Mouse (Mus musculus): ENCODE measurements around the gene Il4.

Il4 gene

GRCm38 (mm10) chr11:53618619-53619198 is at the start of gene Il4:
Gene Il4, minus strand, starts transcription at chr11:53618669.
- DNase-seq: no peak

- no peak for DNase-seq
Measured at GRCm38 (mm10) chr11:53664091-53664490, 45.6 kb upstream of the Il4 start.

- peak; percentile 74 for DNase-seq
Measured at GRCm38 (mm10) chr11:53662794-53663674, 44.6 kb upstream of the Il4 start.

GRCm38 (mm10) chr11:53657828-53658227 is 39.4 kb upstream of the Il4 start:
- no peak for DNase-seq

- DNase-seq: no peak
Measured at GRCm38 (mm10) chr11:53657381-53657780, 38.9 kb upstream of the Il4 start.

GRCm38 (mm10) chr11:53656558-53657202 is 38.2 kb upstream of the Il4 start:
- DNase-seq: no peak

- no peak for DNase-seq
Measured at GRCm38 (mm10) chr11:53655043-53655442, 36.6 kb upstream of the Il4 start.

GRCm38 (mm10) chr11:53652427-53652826 is 34.0 kb upstream of the Il4 start:
- no peak for DNase-seq

- DNase-seq: no peak
Measured at GRCm38 (mm10) chr11:53651441-53651840, 33.0 kb upstream of the Il4 start.

- no peak for DNase-seq
Measured at GRCm38 (mm10) chr11:53644017-53644416, 25.5 kb upstream of the Il4 start.

- DNase-seq: no peak
Measured at GRCm38 (mm10) chr11:53642744-53643279, 24.3 kb upstream of the Il4 start.

GRCm38 (mm10) chr11:53637803-53638260 is 19.4 kb upstream of the Il4 start:
- no peak for DNase-seq

- DNase-seq: no peak
Measured at GRCm38 (mm10) chr11:53637046-53637802, 18.8 kb upstream of the Il4 start.

GRCm38 (mm10) chr11:53636183-53636646 is 17.7 kb upstream of the Il4 start:
- DNase-seq: peak; percentile 45

GRCm38 (mm10) chr11:53635590-53636182 is 17.2 kb upstream of the Il4 start:
- no peak for DNase-seq

- DNase-seq: no peak
Measured at GRCm38 (mm10) chr11:53634556-53634955, 16.1 kb upstream of the Il4 start, which contains the start of gene Il13. Gene Il13, minus strand, starts transcription at chr11:53634702.

- no peak for DNase-seq
Measured at GRCm38 (mm10) chr11:53633644-53634043, 15.2 kb upstream of the Il4 start.

- DNase-seq: no peak
Measured at GRCm38 (mm10) chr11:53632122-53632733, 13.8 kb upstream of the Il4 start.

- peak; percentile 74 for DNase-seq
Measured at GRCm38 (mm10) chr11:53627859-53628258, 9.4 kb upstream of the Il4 start.

GRCm38 (mm10) chr11:53626802-53627373 is 8.4 kb upstream of the Il4 start:
- no peak for DNase-seq

GRCm38 (mm10) chr11:53624124-53624523 is 5.7 kb upstream of the Il4 start:
- no peak for DNase-seq
